Mouse (Mus musculus) lung, postnatal 36 days (tissue): ENCODE results near the gene Hoxa13.

Experiments used
- DNase-seq: peaks from one replicate; pipeline ENCODE4 v3.0.0; 2022; ENCODE audit warnings: mixed read lengths

Gene Hoxa13

GRCm38 (mm10) chr6:52260654-52261575 is at the start of gene Hoxa13:
Hoxa13 (minus strand) TSS chr6:52260880.
- DNase-seq: no peak

DNA sequence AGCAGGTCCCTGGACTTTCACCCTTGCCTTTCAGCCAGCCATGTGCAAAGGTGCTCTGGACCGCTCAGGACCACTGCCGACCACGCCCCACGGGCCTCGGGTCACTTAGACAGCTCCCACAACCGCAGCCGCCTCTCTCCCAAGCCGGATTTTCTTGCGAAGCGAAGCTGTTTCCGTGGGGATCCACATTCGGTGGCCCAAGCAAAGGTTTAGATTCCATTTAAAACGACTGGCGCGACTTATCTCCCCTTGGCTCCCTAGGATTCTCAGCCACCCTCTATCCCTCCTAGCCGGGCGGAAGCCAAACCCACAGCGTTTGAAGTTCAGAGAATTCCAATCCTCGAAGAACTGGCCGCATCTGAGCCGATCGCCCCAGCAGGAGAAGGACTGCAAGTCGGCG is 49.7 kb upstream of the Hoxa13 start:
- DNase-seq: no peak

- no peak for DNase-seq
Observed at GRCm38 (mm10) chr6:52309766-52310165, 49.1 kb upstream of the Hoxa13 start.

DNA sequence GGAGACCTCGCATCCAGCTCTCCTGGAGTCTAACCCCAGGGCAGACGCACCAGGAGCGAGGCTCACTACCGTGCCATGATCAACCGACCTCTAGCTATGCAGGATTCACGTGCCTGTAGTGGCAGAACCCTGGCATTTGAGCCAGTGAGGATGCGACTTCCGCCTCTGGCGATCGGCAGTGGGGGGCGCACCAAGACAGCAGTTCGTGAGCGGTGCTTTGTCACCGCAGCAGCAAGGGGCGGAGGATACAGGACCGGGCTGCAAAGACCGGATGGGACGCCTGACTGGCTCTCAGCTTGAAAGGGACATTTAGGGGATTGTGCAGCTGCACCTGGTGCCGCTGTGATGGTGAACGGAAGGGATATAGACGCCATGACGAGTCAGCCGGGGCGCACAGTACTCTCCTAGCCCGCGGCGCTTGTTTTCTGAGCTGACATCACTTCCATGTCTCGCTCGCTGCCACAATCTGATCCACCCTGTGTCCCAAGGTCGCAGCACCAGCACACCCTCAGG is 45.3 kb upstream of the Hoxa13 start:
- peak; percentile 71 for DNase-seq

DNA sequence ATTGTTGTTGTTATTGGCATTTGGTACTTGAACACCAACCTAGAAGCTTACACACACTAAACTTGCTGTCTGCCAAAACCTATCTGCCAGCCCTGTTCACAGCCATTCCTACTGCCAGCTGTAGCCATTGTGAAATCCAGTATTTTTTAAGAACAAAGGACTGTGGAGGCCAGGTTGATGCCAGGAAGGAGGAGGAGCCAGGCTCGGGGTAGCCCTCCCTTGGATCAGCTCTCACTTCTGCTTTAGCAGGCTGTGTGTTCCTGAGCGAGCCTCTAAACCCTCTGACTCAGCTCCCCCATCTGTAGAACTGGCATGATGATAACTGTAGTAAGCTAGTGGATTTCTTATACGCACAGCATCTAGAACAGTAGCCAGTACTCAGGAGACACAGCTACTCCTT is 42.7 kb upstream of the Hoxa13 start:
- no peak for DNase-seq

GRCm38 (mm10) chr6:52300806-52301205 is 40.1 kb upstream of the Hoxa13 start:
- peak; percentile 25 for DNase-seq

DNA sequence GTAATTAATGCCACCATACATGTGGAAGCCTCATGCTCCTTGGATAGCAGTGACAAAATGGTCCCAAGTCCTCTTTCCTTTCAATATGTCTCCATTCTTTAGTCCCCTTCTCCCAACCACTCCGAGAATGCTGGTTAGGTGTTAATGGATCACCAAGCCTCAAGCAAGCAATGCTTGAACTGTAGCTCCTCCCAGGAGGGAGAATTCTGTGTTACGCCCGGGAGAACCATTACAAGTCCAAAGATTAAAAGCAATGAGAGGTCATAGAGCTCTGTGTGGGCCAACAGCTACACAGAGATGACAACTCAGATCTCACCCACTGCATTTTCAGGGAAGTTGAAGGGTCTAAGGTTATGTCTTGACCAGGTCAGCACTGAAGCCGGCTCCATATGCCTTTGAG is 37.8 kb upstream of the Hoxa13 start:
- DNase-seq: no peak

GRCm38 (mm10) chr6:52294616-52295015 is 33.9 kb upstream of the Hoxa13 start:
- no peak for DNase-seq

DNA sequence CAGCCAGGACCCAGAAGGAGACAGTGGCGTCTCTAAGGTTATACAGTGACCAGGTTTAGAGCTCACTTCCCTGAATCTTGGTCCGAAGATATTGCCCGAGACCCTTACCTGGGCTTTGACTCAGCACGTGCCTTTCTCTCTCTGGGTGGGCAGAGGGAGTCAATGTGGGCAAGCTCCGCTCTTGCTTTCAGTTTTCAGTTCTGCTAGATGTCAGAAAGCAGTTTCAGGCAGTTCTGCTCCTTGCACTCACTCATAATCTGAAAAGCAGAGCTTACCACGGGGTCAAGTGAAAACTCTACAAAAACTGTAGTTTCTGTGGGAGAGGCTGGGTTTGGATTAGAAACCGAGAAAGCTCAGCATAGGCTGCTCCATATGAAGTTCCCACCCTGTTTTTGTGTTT is 31.6 kb upstream of the Hoxa13 start:
- no peak for DNase-seq

- no peak for DNase-seq
Observed at GRCm38 (mm10) chr6:52291021-52291860, 30.6 kb upstream of the Hoxa13 start.

DNA sequence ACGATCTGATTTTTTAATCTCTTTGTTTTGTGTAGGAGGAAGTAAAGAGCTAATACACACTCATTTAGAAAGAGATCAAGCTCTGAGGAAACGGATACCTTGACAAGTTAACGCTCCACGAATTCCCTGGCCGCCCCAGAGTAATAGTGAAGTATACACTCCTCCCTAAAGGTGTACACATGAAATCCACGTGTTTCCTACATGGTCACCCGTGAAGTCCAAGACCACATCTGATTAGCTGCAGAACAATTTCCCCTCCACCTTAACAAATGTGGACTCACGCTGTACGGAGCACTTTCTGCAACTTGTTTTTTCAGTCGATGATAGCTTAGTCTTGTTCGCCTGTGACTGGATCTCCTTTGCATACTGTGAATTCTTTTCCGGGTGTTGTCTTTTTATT is 29.5 kb upstream of the Hoxa13 start:
- no peak for DNase-seq

DNA sequence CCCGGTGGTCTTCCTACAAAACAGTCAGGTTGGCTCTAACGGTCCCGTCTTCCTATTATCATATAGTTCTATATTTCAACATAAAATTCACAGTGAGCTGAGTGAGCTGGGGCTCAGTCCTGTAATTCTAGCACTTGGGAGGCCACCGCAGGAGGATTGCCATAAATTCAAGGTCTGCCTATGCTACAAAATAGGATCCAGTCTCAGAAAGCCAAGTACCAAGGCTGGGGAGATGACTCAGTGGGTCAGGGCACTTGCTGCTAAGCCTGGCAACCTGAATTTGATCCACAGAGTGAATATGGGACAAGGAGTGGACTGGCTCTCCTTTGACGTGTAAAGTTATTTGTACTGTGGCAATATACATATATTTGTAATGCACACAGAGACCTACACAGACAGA is 23.2 kb upstream of the Hoxa13 start:
- DNase-seq: no peak

GRCm38 (mm10) chr6:52281084-52281483 is 20.4 kb upstream of the Hoxa13 start:
- DNase-seq: no peak

DNA sequence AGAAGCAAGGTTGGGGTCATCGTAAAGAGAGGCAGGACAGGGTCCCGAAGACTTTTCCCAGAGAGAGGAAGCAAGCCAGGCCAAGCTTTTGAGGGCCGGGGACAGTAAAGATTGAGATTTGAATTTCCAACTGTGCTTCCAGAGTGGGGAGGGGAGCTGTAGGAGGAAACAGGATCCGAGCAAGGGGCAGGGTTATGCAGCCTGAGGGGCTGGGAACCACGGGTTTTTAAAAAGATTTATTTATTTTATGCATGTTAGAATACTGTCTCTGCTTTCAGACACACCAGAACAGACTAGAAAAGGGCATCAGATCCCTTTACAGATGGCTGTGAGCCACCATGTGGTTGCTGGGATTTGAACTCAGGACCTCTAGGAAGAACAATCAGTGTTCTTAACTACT is 16.2 kb upstream of the Hoxa13 start:
- DNase-seq: no peak

DNA sequence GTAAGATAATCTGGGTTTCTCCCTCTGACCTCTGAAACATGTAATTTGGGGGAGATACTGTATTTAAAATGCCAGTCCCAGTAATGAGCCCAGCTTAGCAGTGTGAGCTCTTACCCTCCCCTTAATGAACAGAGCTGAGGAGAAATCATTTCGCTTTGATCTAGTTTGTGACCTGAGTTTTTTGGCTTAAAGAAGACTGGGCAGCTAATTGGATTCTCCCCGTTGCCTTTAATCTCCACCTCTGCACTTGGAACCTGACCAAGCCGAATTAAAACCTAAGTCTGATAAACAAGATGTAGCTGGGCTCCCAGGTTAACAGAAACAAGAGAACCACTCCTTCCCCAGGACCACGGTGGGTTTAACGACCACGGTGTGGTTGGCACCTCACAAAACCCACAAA is 15.7 kb upstream of the Hoxa13 start:
- no peak for DNase-seq

GRCm38 (mm10) chr6:52275563-52276280 is 15.0 kb upstream of the Hoxa13 start:
- no peak for DNase-seq

- no peak for DNase-seq
Observed at GRCm38 (mm10) chr6:52274576-52274975, 13.9 kb upstream of the Hoxa13 start.

DNA sequence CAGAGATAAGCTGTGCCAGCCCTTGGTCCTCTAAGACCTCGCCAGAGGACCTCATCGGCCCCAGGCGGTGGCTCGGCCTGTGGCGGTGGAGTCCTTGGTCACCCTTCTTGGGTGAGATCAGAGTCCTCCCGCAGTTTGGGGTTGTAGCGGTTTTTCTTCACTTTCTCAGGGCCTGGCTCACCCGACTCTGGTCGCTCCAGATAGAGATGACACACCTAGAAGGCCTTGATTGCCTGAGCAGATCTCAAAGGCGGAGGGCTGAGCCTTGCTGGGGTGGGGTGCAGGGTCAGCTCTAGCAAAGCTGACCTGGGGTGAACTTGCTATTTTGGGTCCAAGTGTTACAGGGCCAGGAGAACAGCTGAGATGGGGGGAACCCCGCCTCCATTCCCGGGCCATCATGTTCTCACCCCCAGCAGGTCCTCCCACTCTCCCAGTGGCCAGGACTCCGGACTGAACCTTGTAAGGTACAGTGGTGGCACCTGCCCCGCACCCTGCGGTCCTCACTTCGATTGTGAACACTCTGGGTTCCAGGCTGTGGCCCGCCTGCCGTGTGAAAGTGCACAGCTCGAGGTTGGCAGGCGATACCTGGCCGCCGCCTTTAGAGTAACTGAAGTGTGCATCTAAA is 13.1 kb upstream of the Hoxa13 start:
- DNase-seq: no peak

DNA sequence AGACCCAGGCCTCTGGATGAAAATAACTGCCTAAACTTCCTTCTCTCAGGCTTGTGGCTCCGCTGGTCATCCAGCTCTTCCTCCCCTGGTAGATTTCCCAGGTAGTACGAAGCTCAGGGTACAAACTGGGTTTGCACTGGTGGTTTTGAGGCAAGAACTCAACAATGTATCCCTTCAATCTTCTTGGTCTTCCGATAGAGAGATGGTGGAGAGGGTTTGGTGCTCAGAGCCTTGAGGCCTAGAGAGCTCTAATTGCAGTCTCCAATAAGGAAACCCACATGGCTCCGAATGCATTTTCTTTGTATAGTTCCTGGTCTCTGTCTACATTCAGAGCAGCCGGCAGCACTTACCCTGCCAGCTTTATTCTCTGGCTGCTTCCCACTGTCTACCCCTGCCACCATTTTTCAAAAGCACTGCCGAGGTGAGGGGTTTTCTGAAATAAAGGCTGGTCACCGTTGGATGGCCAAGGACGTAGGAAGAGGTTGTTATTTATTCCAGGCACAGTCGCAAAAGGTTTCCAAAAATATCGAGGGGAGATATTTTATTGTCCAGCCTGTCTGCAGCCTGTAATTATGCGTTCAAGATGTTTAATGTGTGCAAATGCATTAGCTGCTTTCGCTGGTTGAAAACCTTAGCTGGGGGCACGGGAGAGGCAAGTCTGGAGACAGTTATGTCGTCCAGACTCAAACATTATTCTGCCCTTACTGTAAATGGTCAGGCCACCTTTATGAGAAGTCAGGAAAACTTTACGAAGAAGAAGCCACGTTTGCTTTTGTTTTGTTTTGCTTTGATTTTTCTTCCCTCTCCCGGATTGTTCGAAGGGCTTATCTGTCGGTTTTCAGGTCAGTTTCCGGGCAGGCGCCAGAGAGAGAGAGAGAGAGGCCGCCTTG is 12.3 kb upstream of the Hoxa13 start:
- no peak for DNase-seq

- DNase-seq: peak; percentile 82
Observed at GRCm38 (mm10) chr6:52270494-52271480, 10.1 kb upstream of the Hoxa13 start.
